ENCODE assay signal across 19 mouse cellular contexts in genomic region chr3:95932566-95932965, GRCm38 (mm10). TPM values are rescaled to one million over a fixed set of nuclear protein-coding genes. Genes with fewer than 3 reads are reported as not detected.
DNase-seq lines count a peak whose midpoint lies in the region; ATAC-seq and TF ChIP-seq lines count a peak whose summit lies in the region.
"Had no signal": no experiment of that assay in that cellular context is flagged by ENCODE, and none has a peak within 500 bp of the region (broad histone marks: within the 10 kb centered on the region; RNA-seq: fewer than 3 reads in every experiment).

No protein-coding gene starts in this region.

- no peak overlapping the region for H3K27ac ChIP-seq in forebrain, embryonic 13.5 days
- H3K27ac ChIP-seq in forebrain, embryonic 11.5 days (ENCODE audit: low read depth, low read length), result no peak overlapping the region
- no peak overlapping the region for H3K27ac ChIP-seq in kidney, embryonic 14.5 days (ENCODE audit: low read depth, low read length)
- no peak overlapping the region for H3K27ac ChIP-seq in CH12.LX (ENCODE audit: insufficient read depth, low read depth)
- H3K27ac ChIP-seq: gastrocnemius, adult 2 months; heart, embryonic 13.5 days; hindbrain, embryonic 15.5 days; left cerebral cortex, adult 2 months; stomach, postnatal 0 days had no signal

- H3K36me3 ChIP-seq in forebrain, embryonic 13.5 days (ENCODE audit: poor library complexity, severe bottlenecking), result peaks cover 38% of the 10 kb centered on the region
- peaks cover 14% of the 10 kb centered on the region for H3K36me3 ChIP-seq in forebrain, embryonic 11.5 days (ENCODE audit: control insufficient read depth, insufficient read depth, low read length)
- peaks cover 33% of the 10 kb centered on the region for H3K36me3 ChIP-seq in kidney, embryonic 14.5 days (ENCODE audit: control insufficient read depth, insufficient read depth, low read length)
- H3K36me3 ChIP-seq in CH12.LX (replicated peaks in 1 of 2; ENCODE audit: control insufficient read depth in 1 of 2, insufficient read depth in 1 of 2, low read length in 1 of 2), result peaks cover 31 to 41% of the 10 kb centered on the region in 2 experiments

- 90% methylated on average over 7 of the region's 7 CpGs for WGBS in forebrain, embryonic 13.5 days
- 92% methylated on average over 7 of the region's 7 CpGs for WGBS in forebrain, embryonic 11.5 days
- WGBS in kidney, embryonic 14.5 days, result 88% methylated on average over 7 of the region's 7 CpGs

- DNase-seq in forebrain, embryonic 11.5 days (ENCODE audit: low spot score), result no peak
- peak; percentile 45 to 56 for DNase-seq in kidney, adult 8-10 months
- DNase-seq in CH12.LX (ENCODE audit: extremely low read depth), result no peak
- DNase-seq in kidney, adult 9 months, result peak; percentile 68
- DNase-seq in cerebellum, adult 18-20 months, result no peak
- DNase-seq in spleen, adult 12 weeks (ENCODE audit: low spot score), result no peak
- DNase-seq: cerebellum, adult 2 months; cerebellum, postnatal 36 days; gastrocnemius, adult 2 months; lung, embryonic 14.5 days; lung, postnatal 4 days; right cerebral cortex, postnatal 4 days had no signal

- H3K9me3 ChIP-seq in forebrain, embryonic 13.5 days (replicated peaks), result no peaks in the 10 kb centered on the region
- H3K9me3 ChIP-seq in forebrain, embryonic 11.5 days (ENCODE audit: control insufficient read depth, low read length), result no peaks in the 10 kb centered on the region
- no peaks in the 10 kb centered on the region for H3K9me3 ChIP-seq in kidney, embryonic 14.5 days (ENCODE audit: control insufficient read depth, low read length)
- H3K9me3 ChIP-seq in CH12.LX (replicated peaks; ENCODE audit: low read length), result no peaks in the 10 kb centered on the region
- H3K9me3 ChIP-seq: heart, embryonic 13.5 days; hindbrain, embryonic 15.5 days had no signal

- H3K4me1 ChIP-seq in forebrain, embryonic 13.5 days, result peaks cover 23% of the 10 kb centered on the region
- H3K4me1 ChIP-seq in forebrain, embryonic 11.5 days (replicated peaks; ENCODE audit: control insufficient read depth, insufficient read depth, low read length), result no peaks in the 10 kb centered on the region; the same call in 1 of the 2 replicates
- H3K4me1 ChIP-seq in kidney, embryonic 14.5 days (ENCODE audit: control insufficient read depth, insufficient read depth, low read length), result 0 out of 2 replicates have a peak, but pooled peaks cover 7% of the 10 kb centered on the region
- peaks cover 4 to 21% of the 10 kb centered on the region in 2 experiments; a peak in 3 of 4 replicates for H3K4me1 ChIP-seq in CH12.LX (ENCODE audit: control insufficient read depth in 1 of 2, insufficient read depth in 2 of 2)

- in situ Hi-C loops in CH12.LX (cut with MboI; ENCODE audit: low pct_ligation_motif_present, low pct_unique_long_range_greater_than_20kb, low sequenced_read_pairs), result no loop called here

- H3K4me3 ChIP-seq in forebrain, embryonic 13.5 days, result peak overlapping the region; percentile 7; the same call in 1 of the 2 replicates
- H3K4me3 ChIP-seq in forebrain, embryonic 11.5 days (ENCODE audit: low read depth, low read length), result no peak overlapping the region
- H3K4me3 ChIP-seq in kidney, embryonic 14.5 days (ENCODE audit: low read length), result no peak overlapping the region
- no peak overlapping the region for H3K4me3 ChIP-seq in CH12.LX (replicated peaks in 1 of 3; ENCODE audit: low read depth in 2 of 3, low read length in 2 of 3, poor library complexity in 1 of 3)
- H3K4me3 ChIP-seq: gastrocnemius, adult 2 months; heart, embryonic 13.5 days; hindbrain, embryonic 15.5 days; left cerebral cortex, adult 2 months had no signal

- ATAC-seq in forebrain, embryonic 13.5 days, result no peak
- no peak for ATAC-seq in forebrain, embryonic 11.5 days (replicated peaks; ENCODE audit: low FRiP score)
- no peak for ATAC-seq in kidney, embryonic 14.5 days (ENCODE audit: low FRiP score, low TSS enrichment)
- ATAC-seq: intestine, postnatal 0 days had no signal

- no peak for TF ChIP-seq POLR2A in CH12.LX (IDR thresholded peaks at IDR 0.05; ENCODE audit: low read depth, low read length)

- H3K27me3 ChIP-seq in forebrain, embryonic 13.5 days, result no peaks in the 10 kb centered on the region
- no peaks in the 10 kb centered on the region for H3K27me3 ChIP-seq in forebrain, embryonic 11.5 days (ENCODE audit: control insufficient read depth, insufficient read depth, low read length)
- H3K27me3 ChIP-seq in kidney, embryonic 14.5 days (ENCODE audit: control insufficient read depth, insufficient read depth, low read length), result no peaks in the 10 kb centered on the region
- no peaks in the 10 kb centered on the region for H3K27me3 ChIP-seq in CH12.LX (replicated peaks)
- H3K27me3 ChIP-seq: heart, embryonic 13.5 days; hindbrain, embryonic 15.5 days had no signal

- peak overlapping the region; percentile 27 for H3K4me2 ChIP-seq in forebrain, embryonic 13.5 days
- no peak overlapping the region for H3K4me2 ChIP-seq in forebrain, embryonic 11.5 days (ENCODE audit: low read depth, low read length, severe bottlenecking)
- no peak overlapping the region; the same call in 1 of the 2 replicates for H3K4me2 ChIP-seq in kidney, embryonic 14.5 days (replicated peaks; ENCODE audit: low read depth, low read length)
- 0 out of 2 replicates have a peak overlapping the region, but pooled peaks have one; percentile 1 for H3K4me2 ChIP-seq in CH12.LX (ENCODE audit: insufficient read depth, low read depth, poor library complexity, severe bottlenecking)
- H3K4me2 ChIP-seq: heart, embryonic 13.5 days; hindbrain, embryonic 15.5 days; lung, embryonic 14.5 days had no signal

- no peak overlapping the region; the same call in 1 of the 2 replicates for H3K9ac ChIP-seq in forebrain, embryonic 13.5 days
- no peak overlapping the region for H3K9ac ChIP-seq in forebrain, embryonic 11.5 days (ENCODE audit: low read length)
- H3K9ac ChIP-seq in kidney, embryonic 14.5 days (ENCODE audit: low read depth, low read length), result no peak overlapping the region
- H3K9ac ChIP-seq in CH12.LX (ENCODE audit: insufficient read depth, low read depth), result no peak overlapping the region
- H3K9ac ChIP-seq: heart, embryonic 13.5 days; hindbrain, embryonic 15.5 days; lung, embryonic 14.5 days had no signal

- dilution Hi-C loops in CH12.LX (cut with MboI; ENCODE audit: extremely low pct_ligation_motif_present, extremely low pct_unique_long_range_greater_than_20kb, low sequenced_read_pairs), result no loop called here

- TF ChIP-seq CTCF in CH12.LX (conservative IDR thresholded peaks at IDR 0.05 in 1 of 2, IDR thresholded peaks at IDR 0.05 in 1 of 2; ENCODE audit: low read depth in 2 of 2, low read length in 2 of 2), result no peak

- no peak for TF ChIP-seq EP300 in CH12.LX (IDR thresholded peaks at IDR 0.05; ENCODE audit: low read length)

- TF ChIP-seq RAD21 in CH12.LX (IDR thresholded peaks at IDR 0.05; ENCODE audit: low read depth, low read length), result no peak

- peaks cover 47% of the 10 kb centered on the region for H3K79me2 ChIP-seq in CH12.LX (replicated peaks; ENCODE audit: control insufficient read depth, extremely low read depth, insufficient read depth, poor library complexity, severe bottlenecking)

TF ChIP-seq in CH12.LX, 34 proteins besides CTCF, POLR2A, EP300 and RAD21:
- no peak for TF ChIP-seq USF2 (conservative IDR thresholded peaks at IDR 0.05; ENCODE audit: low read depth, low read length)
- TF ChIP-seq MYC (IDR thresholded peaks at IDR 0.05; ENCODE audit: low read depth, low read length), result no peak
- no peak for TF ChIP-seq JUND (conservative IDR thresholded peaks at IDR 0.05; ENCODE audit: low read depth, low read length)
- no peak for TF ChIP-seq BHLHE40 (IDR thresholded peaks at IDR 0.05; ENCODE audit: low read depth, low read length)
- TF ChIP-seq ZKSCAN1 (IDR thresholded peaks at IDR 0.05; ENCODE audit: borderline replicate concordance, low read depth, low read length), result no peak
TF ChIP-seq in CH12.LX: peak in this region for 0.

RNA-seq across cellular contexts. Expression of gene Anp32e, which starts 3.5 kb away (rescaled TPM):
- 322 and 341 TPM in 2 replicates for polyA plus RNA-seq in forebrain, embryonic 13.5 days (2015; fragmentation: Nextera tagmentation; extraction: Ambion mirVana)
- 157 and 167 TPM in 2 replicates for polyA plus RNA-seq in forebrain, embryonic 11.5 days (2014; fragmentation: Nextera tagmentation; extraction: Ambion mirVana)
- polyA plus RNA-seq in kidney, embryonic 14.5 days (2014; fragmentation: Nextera tagmentation; extraction: Ambion mirVana), result 78.3 and 89.0 TPM in 2 replicates
- total RNA-seq in CH12.LX (2012; rRNA removed), result 85.2 and 126 TPM in 2 replicates
- 64.8 and 74.2 TPM in 2 replicates for total RNA-seq in CH12.LX (2014; rRNA removed)
- polyA plus RNA-seq in CH12.LX (2012; ENCODE audit: insufficient read length, low read depth), result 439 and 608 TPM in 2 replicates

RNA-seq across cellular contexts. Expression of gene Car14, which starts 28.1 kb away (rescaled TPM):
- 23.1 and 27.4 TPM in 2 replicates for polyA plus RNA-seq in forebrain, embryonic 13.5 days (2015; fragmentation: Nextera tagmentation; extraction: Ambion mirVana)
- polyA plus RNA-seq in forebrain, embryonic 11.5 days (2014; fragmentation: Nextera tagmentation; extraction: Ambion mirVana), result 49.4 and 53.6 TPM in 2 replicates
- polyA plus RNA-seq in kidney, embryonic 14.5 days (2014; fragmentation: Nextera tagmentation; extraction: Ambion mirVana), result 21.0 and 25.9 TPM in 2 replicates
- 0.13 TPM in 2 replicates for total RNA-seq in CH12.LX (2012; rRNA removed)
- total RNA-seq in CH12.LX (2014; rRNA removed), result not detected in 2 replicates
- polyA plus RNA-seq in CH12.LX (2012; ENCODE audit: insufficient read length, low read depth), result 0.36 and 0.97 TPM in 2 replicates

RNA-seq across cellular contexts. Expression of gene Aph1a, which starts 38.8 kb away (rescaled TPM):
- polyA plus RNA-seq in forebrain, embryonic 13.5 days (2015; fragmentation: Nextera tagmentation; extraction: Ambion mirVana), result 28.3 and 34.4 TPM in 2 replicates
- polyA plus RNA-seq in forebrain, embryonic 11.5 days (2014; fragmentation: Nextera tagmentation; extraction: Ambion mirVana), result 29.7 and 33.3 TPM in 2 replicates
- 40.4 and 83.2 TPM in 2 replicates for polyA plus RNA-seq in kidney, embryonic 14.5 days (2014; fragmentation: Nextera tagmentation; extraction: Ambion mirVana)
- 63.8 and 69.4 TPM in 2 replicates for total RNA-seq in CH12.LX (2012; rRNA removed)
- total RNA-seq in CH12.LX (2014; rRNA removed), result 45.5 and 46.6 TPM in 2 replicates
- 59.9 and 62.2 TPM in 2 replicates for polyA plus RNA-seq in CH12.LX (2012; ENCODE audit: insufficient read length, low read depth)

RNA-seq across cellular contexts. Expression of gene BC028528, which starts 40.8 kb away (rescaled TPM):
- polyA plus RNA-seq in forebrain, embryonic 13.5 days (2015; fragmentation: Nextera tagmentation; extraction: Ambion mirVana), result 11.8 and 12.4 TPM in 2 replicates
- 7.5 and 10.3 TPM in 2 replicates for polyA plus RNA-seq in forebrain, embryonic 11.5 days (2014; fragmentation: Nextera tagmentation; extraction: Ambion mirVana)
- 33.6 and 35.6 TPM in 2 replicates for polyA plus RNA-seq in kidney, embryonic 14.5 days (2014; fragmentation: Nextera tagmentation; extraction: Ambion mirVana)
- total RNA-seq in CH12.LX (2012; rRNA removed), result 15.6 and 17.2 TPM in 2 replicates
- 40.6 and 54.0 TPM in 2 replicates for total RNA-seq in CH12.LX (2014; rRNA removed)
- polyA plus RNA-seq in CH12.LX (2012; ENCODE audit: insufficient read length, low read depth), result 43.9 and 46.1 TPM in 2 replicates

RNA-seq across cellular contexts. Expression of gene Ciart, which starts 50.5 kb away (rescaled TPM):
- 5.2 and 5.4 TPM in 2 replicates for polyA plus RNA-seq in forebrain, embryonic 13.5 days (2015; fragmentation: Nextera tagmentation; extraction: Ambion mirVana)
- 5.8 and 7.7 TPM in 2 replicates for polyA plus RNA-seq in forebrain, embryonic 11.5 days (2014; fragmentation: Nextera tagmentation; extraction: Ambion mirVana)
- 4.0 and 5.3 TPM in 2 replicates for polyA plus RNA-seq in kidney, embryonic 14.5 days (2014; fragmentation: Nextera tagmentation; extraction: Ambion mirVana)
- 0.88 and 1.0 TPM in 2 replicates for total RNA-seq in CH12.LX (2012; rRNA removed)
- 1.0 and 1.2 TPM in 2 replicates for total RNA-seq in CH12.LX (2014; rRNA removed)
- polyA plus RNA-seq in CH12.LX (2012; ENCODE audit: insufficient read length, low read depth), result 5.1 and 5.8 TPM in 2 replicates

Comparison
In these comparisons a context has a peak if more than half of its experiments do, and no peak if none do; other contexts are left out.
1. H3K4me2 ChIP-seq: peak in forebrain, embryonic 13.5 days (single experiment) and CH12.LX (single experiment); none in forebrain, embryonic 11.5 days (single experiment) and kidney, embryonic 14.5 days (single experiment).
2. DNase-seq: peak in kidney, adult 8-10 months (2 of 2) and kidney, adult 9 months (single experiment); none in forebrain, embryonic 11.5 days (single experiment), CH12.LX (single experiment), cerebellum, adult 18-20 months (0 of 2) and spleen, adult 12 weeks (single experiment).
3. RNA of gene Car14, which starts 28.1 kb away (polyA plus RNA-seq): 49.4 to 53.6 TPM in forebrain, embryonic 11.5 days, 21.0 to 25.9 TPM in kidney, embryonic 14.5 days and 23.1 to 27.4 TPM in forebrain, embryonic 13.5 days; 0.36 to 0.97 TPM in CH12.LX; every median in the first group is over 10 times any median in the second.